Mouse (Mus musculus) MEL (cell line): ENCODE measurements around the gene Dapk3.

ENCODE experiments used
- CTCF ChIP-seq, 3 experiments: IDR thresholded peaks in 2 of 3; conservative IDR thresholded peaks in 1 of 3; 2 replicates each; pipeline ENCODE4 v1.5.1; 2011 to 2012; ENCODE audit warnings: low read length in 3 of 3, low read depth in 2 of 3, mild to moderate bottlenecking in 2 of 3, improper control_type of control experiment in 1 of 3, inconsistent platforms in 1 of 3, mixed read lengths in 1 of 3, moderate library complexity in 1 of 3; ENCODE audit not compliant: control insufficient read depth in 1 of 3, insufficient read depth in 1 of 3, poor library complexity in 1 of 3, severe bottlenecking in 1 of 3
- ETS1 ChIP-seq: IDR thresholded peaks from 2 replicates; pipeline ENCODE4 v1.6.1; 2012; ENCODE audit warnings: low read depth, mild to moderate bottlenecking, inconsistent platforms, low read length, improper control_type of control experiment, moderate library complexity
- GATA1 ChIP-seq: IDR thresholded peaks from 2 replicates; pipeline ENCODE4 v1.6.1; 2011; ENCODE audit warnings: low read depth, low read length, improper control_type of control experiment
- JUND ChIP-seq: IDR thresholded peaks from 2 replicates; pipeline ENCODE4 v1.6.1; 2011; ENCODE audit warnings: low read depth, mild to moderate bottlenecking, improper control_type of control experiment, low read length
- KAT2A ChIP-seq: conservative IDR thresholded peaks from 2 replicates; pipeline ENCODE4 v1.6.1; 2012; ENCODE audit warnings: low read depth, low read length, improper control_type of control experiment, inconsistent platforms
- MAFK ChIP-seq: IDR thresholded peaks from 2 replicates; pipeline ENCODE4 v1.6.1; 2011; ENCODE audit warnings: low read depth, mild to moderate bottlenecking, low read length, improper control_type of control experiment, borderline replicate concordance
- MAX ChIP-seq: IDR thresholded peaks from 2 replicates; pipeline ENCODE4 v1.6.1; 2011; ENCODE audit warnings: low read length, improper control_type of control experiment
- MYB ChIP-seq: IDR thresholded peaks from 2 replicates; pipeline ENCODE4 v1.6.1; 2011; ENCODE audit warnings: mild to moderate bottlenecking, low read depth, low read length, improper control_type of control experiment
- NRF1 ChIP-seq: IDR thresholded peaks from 2 replicates; pipeline ENCODE4 v1.6.1; 2014; ENCODE audit warnings: low read depth, mild to moderate bottlenecking, inconsistent platforms, low read length, improper control_type of control experiment, moderate library complexity; ENCODE audit not compliant: poor library complexity, insufficient read depth, severe bottlenecking
- POLR2A ChIP-seq, 2 experiments: IDR thresholded peaks; 2 replicates each; pipeline ENCODE4 v1.6.1; 2011 to 2012; ENCODE audit warnings: low read length in 2 of 2, mild to moderate bottlenecking in 2 of 2, control low read depth in 1 of 2, improper control_type of control experiment in 1 of 2, low read depth in 1 of 2, moderate library complexity in 1 of 2; ENCODE audit not compliant: control insufficient read depth in 1 of 2, insufficient read depth in 1 of 2, poor library complexity in 1 of 2
- POLR2AphosphoS5 ChIP-seq: IDR thresholded peaks from 2 replicates; pipeline ENCODE4 v1.6.1; 2012; ENCODE audit warnings: low read depth, borderline replicate concordance, mild to moderate bottlenecking, inconsistent platforms, low read length, moderate library complexity, mixed read lengths
- TAL1 ChIP-seq: IDR thresholded peaks from 2 replicates; pipeline ENCODE4 v1.6.1; 2012; ENCODE audit warnings: mild to moderate bottlenecking, inconsistent platforms, low read length, moderate library complexity, mixed read lengths
- ZKSCAN1 ChIP-seq: IDR thresholded peaks from 2 replicates; pipeline ENCODE4 v1.6.1; 2012; ENCODE audit warnings: low read depth, mild to moderate bottlenecking, inconsistent platforms, low read length, improper control_type of control experiment, moderate library complexity
- ZNF384 ChIP-seq: IDR thresholded peaks from 2 replicates; pipeline ENCODE4 v1.6.1; 2012; ENCODE audit warnings: low read depth, mild to moderate bottlenecking, inconsistent platforms, low read length, improper control_type of control experiment

DNA sequence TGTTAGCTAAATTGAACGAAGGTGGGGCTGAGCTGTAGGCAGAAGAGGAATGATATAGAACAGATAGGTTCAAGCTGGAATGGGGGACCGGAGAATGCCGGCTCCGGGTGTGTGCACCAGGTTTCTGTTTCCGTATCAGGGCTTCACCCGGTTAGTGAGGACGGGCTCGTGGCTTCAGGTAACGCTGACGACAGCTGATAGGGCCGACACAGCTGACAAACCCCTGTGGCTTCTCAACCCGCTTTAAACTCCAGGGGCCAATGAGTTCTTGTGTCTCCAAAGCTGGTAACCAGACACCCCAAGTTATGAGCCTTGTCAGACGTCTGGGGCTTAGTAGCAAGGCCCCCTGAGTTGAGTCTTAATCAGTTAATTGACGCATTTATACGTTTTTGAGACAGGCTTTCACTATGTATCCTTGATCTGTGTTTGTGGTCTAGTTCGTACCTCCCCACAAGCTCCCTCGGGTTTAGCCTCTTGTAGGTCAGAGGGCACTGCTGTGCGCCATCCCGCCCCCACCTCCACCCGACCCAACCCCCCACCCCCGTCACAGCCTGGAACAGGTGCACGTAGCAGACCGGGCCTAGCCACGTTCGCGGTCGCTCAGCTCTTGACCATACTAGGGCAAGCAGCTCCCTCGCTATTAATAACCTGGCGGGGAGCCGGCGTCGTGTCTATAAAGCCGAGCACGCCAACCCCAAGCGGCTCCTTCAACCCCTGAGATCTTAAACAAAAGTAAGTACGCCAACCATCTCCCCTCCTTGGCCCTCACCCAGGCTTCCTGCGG is 11.4 kb downstream of the Dapk3 start:
- TF ChIP-seq CTCF (IDR thresholded peaks at IDR 0.05 in 2 of 3, conservative IDR thresholded peaks at IDR 0.05 in 1 of 3; ENCODE audit: control insufficient read depth in 1 of 3, insufficient read depth in 1 of 3, low read depth in 2 of 3, low read length in 3 of 3, poor library complexity in 1 of 3, severe bottlenecking in 1 of 3) (no peak), ZNF384 (no peak), GATA1 (no peak), ETS1 (no peak), POLR2A (IDR thresholded peaks at IDR 0.05; ENCODE audit: control insufficient read depth in 1 of 2, insufficient read depth in 1 of 2, low read depth in 1 of 2, low read length in 2 of 2, poor library complexity in 1 of 2) (no peak), KAT2A (no peak), TAL1 (no peak), JUND (no peak), POLR2AphosphoS5 (no peak), MYB (no peak), MAX (no peak), ZKSCAN1 (no peak), MAFK (no peak), NRF1 (no peak)
